Mouse (Mus musculus): ENCODE data around the gene Nutf2. TPM values are rescaled to one million over a fixed set of nuclear protein-coding genes. Genes with fewer than 3 reads are reported as not detected.

Nutf2 gene
- polyA plus RNA-seq, 1 experiment from 2014 or later = 276 TPM

DNA sequence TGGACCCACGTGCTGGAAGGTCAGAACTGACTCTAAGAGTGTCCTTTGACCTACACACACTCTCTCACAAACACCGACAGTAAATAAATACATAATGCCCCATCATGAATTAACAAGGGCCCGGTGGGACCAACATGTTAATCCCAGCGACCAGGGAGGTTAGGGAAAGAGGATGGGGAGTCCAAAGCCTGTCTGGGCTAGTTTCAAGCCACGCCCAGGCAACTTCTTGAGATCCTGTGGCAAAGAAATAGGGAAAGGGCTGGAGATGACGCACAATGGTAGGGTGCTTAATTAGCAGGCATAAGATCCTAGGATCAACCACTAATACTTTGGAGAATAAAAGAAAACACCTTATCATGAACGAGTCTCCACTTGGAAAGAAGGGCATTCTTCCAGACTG, 9.8 kb upstream of the Nutf2 start:
- no peak overlapping the region for H3K27ac ChIP-seq (ENCODE audit: low read length)
- ATAC-seq (ENCODE audit: insufficient number of reproducible peaks, insufficient read depth, low FRiP score, low read depth) = no peak
- H3K9ac ChIP-seq (replicated peaks; ENCODE audit: low read depth, low read length) = no peak overlapping the region
- H3K4me2 ChIP-seq (replicated peaks; ENCODE audit: low read depth, low read length) = peak overlapping the region; percentile 24
- H3K9me3 ChIP-seq (ENCODE audit: control insufficient read depth, low read depth, low read length) = no peaks in the 10 kb centered on the region
- peaks cover 6% of the 10 kb centered on the region; the same call in 1 of the 2 replicates for H3K4me1 ChIP-seq (ENCODE audit: control insufficient read depth, insufficient read depth, low read length)
- H3K36me3 ChIP-seq (ENCODE audit: control insufficient read depth, insufficient read depth, low read length) = peaks cover 23% of the 10 kb centered on the region
- H3K4me3 ChIP-seq (ENCODE audit: low read depth, low read length) = peak overlapping the region; percentile 1; the same call in 1 of the 2 replicates
- H3K27me3 ChIP-seq (ENCODE audit: control insufficient read depth, insufficient read depth, low read length) = no peaks in the 10 kb centered on the region
- 72% methylated on average over 7 of the region's 7 CpGs for WGBS

DNA sequence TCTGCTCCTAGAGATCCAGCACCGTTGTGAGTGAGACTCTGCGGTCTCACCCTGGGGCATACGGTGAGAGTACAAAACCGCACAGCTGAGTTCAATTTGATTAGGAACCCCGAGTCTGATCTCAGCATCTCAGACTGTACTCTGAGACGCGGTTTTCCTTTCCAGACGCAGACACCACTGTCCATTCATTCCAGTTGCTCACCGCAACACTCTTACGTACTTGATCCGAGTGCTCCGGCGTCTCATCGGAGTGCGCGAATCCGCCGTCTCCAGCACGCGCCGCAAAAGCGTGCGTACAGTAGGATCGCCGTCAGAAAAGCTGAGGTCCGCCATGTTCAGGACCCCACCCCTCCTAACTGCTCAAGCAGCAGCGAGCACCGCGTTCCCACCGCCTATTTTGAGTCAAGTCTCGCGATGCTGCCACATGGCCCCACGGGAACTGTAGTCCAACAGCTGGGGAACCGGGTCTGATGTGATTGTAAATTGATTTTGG, 8.7 kb upstream of the Nutf2 start:
- Histone ChIP-seq H3K27me3 (ENCODE audit: control insufficient read depth, insufficient read depth, low read length) (no peaks in the 10 kb centered on the region), H3K27ac (ENCODE audit: low read length) (no peak overlapping the region), H3K36me3 (ENCODE audit: control insufficient read depth, insufficient read depth, low read length) (peaks cover 17% of the 10 kb centered on the region), H3K4me1 (ENCODE audit: control insufficient read depth, insufficient read depth, low read length) (peaks cover 14% of the 10 kb centered on the region), H3K9me3 (ENCODE audit: control insufficient read depth, low read depth, low read length) (no peaks in the 10 kb centered on the region), H3K4me3 (ENCODE audit: low read depth, low read length) (peak overlapping the region; percentile 53), H3K4me2 (replicated peaks; ENCODE audit: low read depth, low read length) (peak overlapping the region; percentile 68), H3K9ac (replicated peaks; ENCODE audit: low read depth, low read length) (peak overlapping the region; percentile 43)
- WGBS = under 1% methylated on average over 34 of the region's 34 CpGs
- ATAC-seq (ENCODE audit: insufficient number of reproducible peaks, insufficient read depth, low FRiP score, low read depth) = peak; percentile 83

DNA sequence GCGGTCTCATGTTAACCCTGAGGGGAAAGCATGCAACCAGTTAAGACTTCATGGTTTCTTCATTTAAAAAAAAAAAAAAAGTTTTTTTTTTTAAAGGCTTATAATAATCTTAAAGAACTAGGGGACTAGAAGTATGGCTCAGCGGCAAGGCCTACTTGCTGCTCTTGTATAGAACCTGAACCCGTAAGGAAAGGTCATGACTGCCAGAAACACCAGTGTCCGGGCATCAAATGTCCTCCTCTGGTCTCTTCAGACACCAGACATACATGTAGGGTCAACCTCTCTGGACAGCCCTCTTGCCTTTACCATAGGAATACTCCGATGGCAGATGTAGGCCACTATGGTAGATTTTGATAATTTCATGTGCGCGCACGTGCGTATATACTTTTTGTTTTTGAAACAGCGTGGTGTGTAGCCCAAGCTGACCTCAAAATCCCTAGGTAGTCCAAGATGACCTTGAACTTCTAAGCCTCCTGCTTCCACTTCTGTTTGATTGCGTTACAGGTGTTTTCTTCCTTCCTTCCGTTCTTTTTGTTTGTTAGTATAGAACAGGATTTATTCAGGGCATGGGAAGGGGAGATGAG, 8.1 kb upstream of the Nutf2 start:
- Histone ChIP-seq H3K4me2 (replicated peaks; ENCODE audit: low read depth, low read length) (no peak overlapping the region), H3K4me3 (ENCODE audit: low read depth, low read length) (peak overlapping the region; percentile 53; the same call in 1 of the 2 replicates), H3K4me1 (ENCODE audit: control insufficient read depth, insufficient read depth, low read length) (peaks cover 19% of the 10 kb centered on the region), H3K27me3 (ENCODE audit: control insufficient read depth, insufficient read depth, low read length) (no peaks in the 10 kb centered on the region), H3K27ac (ENCODE audit: low read length) (no peak overlapping the region), H3K9me3 (ENCODE audit: control insufficient read depth, low read depth, low read length) (no peaks in the 10 kb centered on the region), H3K36me3 (ENCODE audit: control insufficient read depth, insufficient read depth, low read length) (peaks cover 12% of the 10 kb centered on the region), H3K9ac (replicated peaks; ENCODE audit: low read depth, low read length) (no peak overlapping the region)
- ATAC-seq (ENCODE audit: insufficient number of reproducible peaks, insufficient read depth, low FRiP score, low read depth) = no peak
- 78% methylated on average over 12 of the region's 12 CpGs for WGBS

DNA sequence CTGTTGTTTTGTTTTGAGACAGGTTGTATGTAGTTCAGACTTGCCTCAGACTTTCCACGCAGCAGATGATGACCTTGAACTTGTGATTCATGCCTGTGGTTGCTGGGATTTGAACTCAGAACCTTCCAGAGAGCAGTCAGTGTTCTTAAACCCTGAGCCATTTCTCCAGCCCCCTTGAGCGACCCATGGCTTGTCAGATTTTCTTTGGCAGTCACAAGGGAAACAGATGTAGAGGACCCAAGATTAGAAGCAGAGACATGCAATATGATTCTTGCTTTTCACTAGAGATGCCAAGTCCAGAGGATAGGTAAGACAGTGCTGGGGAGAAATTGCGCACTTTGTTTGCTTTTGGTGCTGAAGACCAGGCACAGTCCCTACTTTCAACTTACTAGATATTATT, 7.2 kb upstream of the Nutf2 start, which contains the start of gene Cenpt:
Gene Cenpt, minus strand, starts transcription at position 101 of the 400 bp plus-strand sequence.
- WGBS = 88% methylated on average over 3 of the region's 3 CpGs
- no peak within 1 kb of the TSS for H3K4me2 ChIP-seq (replicated peaks; ENCODE audit: low read depth, low read length)
- H3K27ac ChIP-seq (ENCODE audit: low read length) = no peak within 1 kb of the TSS
- H3K9me3 ChIP-seq (ENCODE audit: control insufficient read depth, low read depth, low read length) = no peaks in the 10 kb centered on the region
- peaks cover 7% of the 10 kb centered on the region for H3K36me3 ChIP-seq (ENCODE audit: control insufficient read depth, insufficient read depth, low read length)
- H3K27me3 ChIP-seq (ENCODE audit: control insufficient read depth, insufficient read depth, low read length) = no peaks in the 10 kb centered on the region
- H3K9ac ChIP-seq (replicated peaks; ENCODE audit: low read depth, low read length) = no peak within 1 kb of the TSS
- H3K4me1 ChIP-seq (ENCODE audit: control insufficient read depth, insufficient read depth, low read length) = peaks cover 19% of the 10 kb centered on the region
- no peak within 1 kb of the TSS for H3K4me3 ChIP-seq (ENCODE audit: low read depth, low read length)
- ATAC-seq (ENCODE audit: insufficient number of reproducible peaks, insufficient read depth, low FRiP score, low read depth) = no peak

DNA sequence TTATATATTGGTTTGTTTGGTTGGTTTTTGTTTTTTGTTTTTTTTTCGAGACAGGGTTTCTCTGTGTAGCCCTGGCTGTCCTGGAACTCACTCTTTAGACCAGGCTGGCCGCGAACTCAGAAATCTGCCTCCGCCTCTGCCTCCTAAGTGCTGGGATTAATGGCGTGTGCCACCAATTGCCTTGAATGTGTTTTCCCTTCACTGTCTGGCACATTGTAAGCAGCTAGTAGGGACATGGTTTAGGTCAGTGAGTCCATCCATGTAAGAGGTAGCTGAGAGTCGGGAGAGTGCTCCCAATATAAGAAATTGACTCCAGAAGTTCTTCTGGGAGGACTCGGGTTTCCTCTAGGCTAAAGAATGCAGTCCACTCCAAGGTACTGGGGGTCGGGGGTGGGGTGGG, 6.1 kb upstream of the Nutf2 start:
- Histone ChIP-seq H3K4me2 (replicated peaks; ENCODE audit: low read depth, low read length) (peak overlapping the region; percentile 29; the same call in 1 of the 2 replicates), H3K9ac (replicated peaks; ENCODE audit: low read depth, low read length) (no peak overlapping the region), H3K9me3 (ENCODE audit: control insufficient read depth, low read depth, low read length) (no peaks in the 10 kb centered on the region), H3K4me1 (ENCODE audit: control insufficient read depth, insufficient read depth, low read length) (peaks cover 20% of the 10 kb centered on the region), H3K27me3 (ENCODE audit: control insufficient read depth, insufficient read depth, low read length) (no peaks in the 10 kb centered on the region), H3K36me3 (ENCODE audit: control insufficient read depth, insufficient read depth, low read length) (peaks cover 4% of the 10 kb centered on the region), H3K4me3 (ENCODE audit: low read depth, low read length) (peak overlapping the region; percentile 67), H3K27ac (ENCODE audit: low read length) (no peak overlapping the region)
- whole genome bisulfite sequencing = 28% methylated on average over 8 of the region's 8 CpGs
- ATAC-seq (ENCODE audit: insufficient number of reproducible peaks, insufficient read depth, low FRiP score, low read depth) = no peak

DNA sequence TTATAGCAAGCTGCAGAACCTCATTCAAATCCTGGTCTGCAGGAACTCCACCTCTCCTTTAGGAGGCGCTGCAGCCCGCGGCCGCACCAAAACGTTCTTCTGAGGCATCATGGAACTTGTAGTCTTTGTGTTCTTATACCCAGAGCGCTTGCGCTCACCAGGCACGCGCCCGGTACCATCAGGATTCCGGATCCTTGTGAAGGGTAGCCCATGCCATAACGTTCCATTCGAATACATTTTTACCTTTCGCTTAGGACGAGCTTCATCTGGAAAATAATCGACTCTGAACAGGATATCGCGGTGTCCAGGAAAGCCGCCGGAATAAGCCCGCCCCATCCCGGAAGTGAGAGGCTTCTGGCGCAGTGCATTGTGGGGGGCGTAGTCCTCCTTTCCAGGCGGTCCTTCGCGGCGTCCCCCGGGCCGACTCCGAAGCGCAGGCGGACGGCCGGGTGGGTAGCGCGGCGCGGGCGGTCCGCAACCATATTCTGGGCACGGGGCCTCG, 5.6 kb upstream of the Nutf2 start, which contains the start of gene Thap11:
Gene Thap11, plus strand, starts transcription at position 418 of the 502 bp plus-strand sequence.
- H3K4me2 ChIP-seq (replicated peaks; ENCODE audit: low read depth, low read length) = peak within 1 kb of the TSS; percentile 98
- WGBS = under 1% methylated on average over 43 of the region's 43 CpGs
- H3K9me3 ChIP-seq (ENCODE audit: control insufficient read depth, low read depth, low read length) = no peaks in the 10 kb centered on the region
- H3K4me3 ChIP-seq (ENCODE audit: low read depth, low read length) = peak within 1 kb of the TSS; percentile 67
- H3K36me3 ChIP-seq (ENCODE audit: control insufficient read depth, insufficient read depth, low read length) = peaks cover 4% of the 10 kb centered on the region
- H3K27ac ChIP-seq (ENCODE audit: low read length) = peak within 1 kb of the TSS; percentile 87
- peak; percentile 90 for ATAC-seq (ENCODE audit: insufficient number of reproducible peaks, insufficient read depth, low FRiP score, low read depth)
- H3K4me1 ChIP-seq (ENCODE audit: control insufficient read depth, insufficient read depth, low read length) = peaks cover 25% of the 10 kb centered on the region
- H3K9ac ChIP-seq (replicated peaks; ENCODE audit: low read depth, low read length) = peak within 1 kb of the TSS; percentile 77
- no peaks in the 10 kb centered on the region for H3K27me3 ChIP-seq (ENCODE audit: control insufficient read depth, insufficient read depth, low read length)

DNA sequence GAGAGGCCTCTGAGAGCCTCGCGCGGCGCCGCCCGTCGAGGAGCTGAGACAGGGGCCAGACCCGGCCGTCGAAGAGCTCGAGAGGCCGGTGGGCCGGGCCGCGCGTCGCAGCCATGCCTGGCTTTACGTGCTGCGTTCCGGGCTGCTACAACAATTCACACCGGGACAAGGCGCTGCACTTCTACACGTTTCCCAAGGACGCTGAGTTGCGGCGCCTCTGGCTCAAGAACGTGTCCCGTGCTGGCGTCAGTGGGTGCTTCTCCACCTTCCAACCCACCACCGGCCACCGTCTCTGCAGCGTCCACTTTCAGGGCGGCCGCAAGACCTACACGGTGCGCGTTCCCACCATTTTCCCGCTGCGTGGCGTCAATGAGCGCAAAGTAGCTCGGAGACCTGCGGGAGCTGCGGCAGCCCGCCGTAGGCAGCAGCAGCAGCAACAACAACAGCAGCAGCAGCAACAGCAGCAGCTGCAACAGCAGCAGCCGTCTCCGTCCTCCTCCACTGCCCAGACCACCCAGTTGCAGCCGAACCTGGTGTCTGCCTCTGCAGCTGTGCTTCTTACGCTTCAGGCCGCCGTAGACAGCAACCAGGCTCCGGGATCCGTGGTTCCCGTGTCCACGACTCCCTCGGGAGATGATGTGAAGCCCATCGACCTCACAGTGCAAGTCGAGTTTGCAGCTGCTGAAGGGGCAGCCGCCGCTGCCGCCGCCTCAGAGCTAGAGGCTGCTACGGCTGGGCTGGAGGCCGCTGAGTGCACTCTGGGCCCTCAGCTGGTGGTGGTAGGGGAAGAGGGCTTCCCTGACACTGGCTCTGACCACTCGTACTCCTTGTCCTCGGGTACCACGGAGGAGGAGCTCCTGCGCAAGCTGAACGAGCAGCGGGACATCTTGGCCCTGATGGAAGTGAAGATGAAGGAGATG, 4.9 kb upstream of the Nutf2 start:
- under 1% methylated on average over 71 of the region's 71 CpGs for WGBS
- H3K27ac ChIP-seq (ENCODE audit: low read length) = peak overlapping the region; percentile 87
- H3K9ac ChIP-seq (replicated peaks; ENCODE audit: low read depth, low read length) = peak overlapping the region; percentile 77
- H3K4me3 ChIP-seq (ENCODE audit: low read depth, low read length) = peak overlapping the region; percentile 67
- no peaks in the 10 kb centered on the region for H3K27me3 ChIP-seq (ENCODE audit: control insufficient read depth, insufficient read depth, low read length)
- no peaks in the 10 kb centered on the region for H3K9me3 ChIP-seq (ENCODE audit: control insufficient read depth, low read depth, low read length)
- ATAC-seq (ENCODE audit: insufficient number of reproducible peaks, insufficient read depth, low FRiP score, low read depth) = no peak
- peak overlapping the region; percentile 98 for H3K4me2 ChIP-seq (replicated peaks; ENCODE audit: low read depth, low read length)
- peaks cover 4% of the 10 kb centered on the region for H3K36me3 ChIP-seq (ENCODE audit: control insufficient read depth, insufficient read depth, low read length)
- H3K4me1 ChIP-seq (ENCODE audit: control insufficient read depth, insufficient read depth, low read length) = peaks cover 24% of the 10 kb centered on the region

DNA sequence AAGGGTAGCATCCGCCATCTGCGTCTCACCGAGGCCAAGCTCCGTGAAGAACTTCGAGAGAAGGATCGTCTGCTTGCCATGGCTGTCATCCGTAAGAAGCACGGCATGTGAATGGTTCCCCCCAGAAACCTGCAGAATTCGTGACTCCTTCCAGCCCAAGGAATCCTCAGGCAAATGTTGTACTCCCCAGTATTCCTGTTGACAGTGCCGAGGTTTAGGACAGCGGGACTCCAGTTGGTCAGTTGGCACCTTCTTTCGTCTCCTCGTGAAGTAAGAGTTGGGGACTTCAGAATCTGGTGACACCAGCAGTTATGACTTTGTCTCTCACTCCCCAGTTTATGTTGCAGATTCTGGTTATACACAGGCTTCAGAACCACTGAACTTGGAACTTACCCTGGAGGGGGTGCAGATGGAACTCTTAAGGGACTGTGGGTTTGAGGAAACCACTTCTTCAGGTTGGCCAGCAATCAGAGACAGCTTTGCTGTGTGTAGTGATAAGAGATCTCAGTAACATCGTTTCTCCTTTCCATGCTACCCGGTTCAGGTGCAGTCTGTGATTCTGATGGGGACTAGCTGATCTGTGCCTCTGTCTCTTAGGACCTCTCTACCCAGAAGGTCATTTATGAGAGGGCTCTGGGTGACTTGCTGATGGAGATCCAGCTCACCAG, 4.1 kb upstream of the Nutf2 start:
- peak overlapping the region; percentile 98 for H3K4me2 ChIP-seq (replicated peaks; ENCODE audit: low read depth, low read length)
- peaks cover 4% of the 10 kb centered on the region for H3K36me3 ChIP-seq (ENCODE audit: control insufficient read depth, insufficient read depth, low read length)
- H3K4me3 ChIP-seq (ENCODE audit: low read depth, low read length) = peak overlapping the region; percentile 67
- peak overlapping the region; percentile 87 for H3K27ac ChIP-seq (ENCODE audit: low read length)
- no peak for ATAC-seq (ENCODE audit: insufficient number of reproducible peaks, insufficient read depth, low FRiP score, low read depth)
- 15% methylated on average over 15 of the region's 15 CpGs for WGBS
- H3K9ac ChIP-seq (replicated peaks; ENCODE audit: low read depth, low read length) = peak overlapping the region; percentile 77
- no peaks in the 10 kb centered on the region for H3K27me3 ChIP-seq (ENCODE audit: control insufficient read depth, insufficient read depth, low read length)
- H3K4me1 ChIP-seq (ENCODE audit: control insufficient read depth, insufficient read depth, low read length) = peaks cover 20% of the 10 kb centered on the region
- no peaks in the 10 kb centered on the region for H3K9me3 ChIP-seq (ENCODE audit: control insufficient read depth, low read depth, low read length)
